Mouse (Mus musculus) T-helper 1 cell (primary cell): ENCODE results near the gene Trpm5.

Source experiments
- in situ Hi-C: fragments of 300-600 bp; cut with MboI, MseI; formaldehyde crosslinking; loops from one replicate; pipeline ENCODE4 v1.15.1; 2025; ENCODE audit warnings: high pct_unique_total_duplicates

The Trpm5 gene

GRCm38 (mm10) chr7:143062704-143063103, 31.7 kb downstream of the Trpm5 start:
- in situ Hi-C loops: no loop called here

DNA sequence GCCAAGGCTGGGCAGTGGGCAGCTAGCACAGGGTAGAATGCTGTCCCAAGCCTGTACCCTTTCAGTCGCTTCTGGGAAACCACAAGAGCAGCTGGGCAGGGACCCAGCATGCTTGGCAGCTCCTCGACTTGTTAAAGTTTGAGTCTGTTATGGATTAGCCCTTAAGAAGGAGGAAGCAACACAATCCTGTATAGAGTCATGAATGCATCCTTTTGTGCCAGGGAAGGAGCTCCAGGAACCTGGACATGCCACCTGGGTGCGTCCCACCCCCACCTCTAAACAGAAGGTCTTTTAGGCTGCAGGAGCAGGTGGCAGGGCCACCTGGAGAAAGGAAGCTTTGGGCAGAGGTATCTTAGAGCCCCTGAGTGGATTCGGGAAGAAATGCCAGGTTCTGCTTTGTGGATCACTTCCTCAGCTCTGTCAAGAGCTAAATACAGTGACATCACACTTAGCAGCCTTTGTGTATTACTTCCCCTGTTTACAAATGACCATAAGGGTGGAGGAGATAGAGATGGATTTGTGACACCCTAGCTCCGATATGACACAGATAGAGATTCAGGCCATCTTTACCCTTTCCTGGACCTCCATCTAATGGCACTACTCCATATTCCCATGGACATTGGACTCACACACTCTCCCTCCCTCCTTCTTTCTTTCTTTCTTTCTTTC, 35.1 kb downstream of the Trpm5 start:
- in situ Hi-C loops: no loop called here

DNA sequence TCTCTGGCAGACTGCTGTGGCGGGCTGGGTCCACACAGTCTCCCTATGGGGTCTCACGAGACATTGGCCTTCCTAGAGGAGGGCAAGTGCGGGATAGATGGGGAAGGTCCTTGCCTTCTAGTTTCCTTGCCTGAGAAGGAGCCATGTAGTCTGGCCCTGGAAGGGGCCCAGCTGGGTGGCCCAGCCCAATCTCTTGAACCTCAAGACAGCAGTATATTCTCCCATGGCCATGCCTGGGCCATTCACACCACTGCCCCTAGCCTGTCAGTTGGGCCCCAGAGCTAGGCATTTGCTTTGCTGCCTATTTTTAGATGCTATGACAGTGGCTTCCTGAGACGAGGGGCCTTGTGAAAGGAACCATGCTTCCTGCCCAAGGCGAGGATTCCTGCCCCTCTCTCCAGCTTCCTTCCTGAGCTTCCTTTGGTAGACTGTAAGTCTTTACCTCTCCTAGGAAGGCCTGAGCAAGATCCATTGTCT, 36.2 kb downstream of the Trpm5 start:
- in situ Hi-C loops: no loop called here

- in situ Hi-C loops: no loop called here
These were observed 36.7 kb downstream of the Trpm5 start for GRCm38 (mm10) chr7:143057667-143058220.

GRCm38 (mm10) chr7:143057023-143057422, 37.4 kb downstream of the Trpm5 start:
- in situ Hi-C loops: no loop called here

DNA sequence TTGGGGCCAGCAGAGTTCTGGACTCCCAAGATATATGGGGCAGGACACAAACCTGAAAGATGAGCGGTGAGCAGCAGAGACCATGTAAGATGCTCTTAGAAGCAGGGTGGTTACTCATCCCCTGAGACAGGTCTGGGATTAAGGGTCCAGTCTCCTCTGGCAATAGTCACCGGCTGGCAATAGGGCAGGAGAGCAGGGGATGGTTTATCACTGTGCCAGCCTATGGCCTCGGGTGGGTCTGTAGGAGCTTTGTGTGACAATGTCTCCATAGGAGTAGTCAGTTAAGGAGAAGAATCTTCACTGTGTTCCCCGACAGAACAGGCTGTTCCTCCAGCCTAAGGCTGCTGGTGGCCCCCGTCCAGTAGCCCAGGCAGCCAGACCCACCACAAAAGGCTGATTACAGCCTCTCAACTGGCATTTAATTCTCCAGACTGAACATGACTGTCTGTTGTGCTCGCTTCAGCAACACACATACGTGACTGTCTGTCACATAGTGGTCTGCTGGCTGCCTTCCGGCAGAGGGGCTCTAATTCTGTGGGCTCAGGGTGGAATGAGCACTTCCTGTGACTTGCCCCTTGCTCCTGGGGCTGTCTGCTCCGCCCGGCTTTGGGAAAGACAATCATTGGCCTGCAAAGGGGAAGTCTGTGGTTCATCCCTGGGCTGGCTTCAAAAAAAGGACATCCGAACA, 38.8 kb downstream of the Trpm5 start:
- in situ Hi-C loops: no loop called here

DNA sequence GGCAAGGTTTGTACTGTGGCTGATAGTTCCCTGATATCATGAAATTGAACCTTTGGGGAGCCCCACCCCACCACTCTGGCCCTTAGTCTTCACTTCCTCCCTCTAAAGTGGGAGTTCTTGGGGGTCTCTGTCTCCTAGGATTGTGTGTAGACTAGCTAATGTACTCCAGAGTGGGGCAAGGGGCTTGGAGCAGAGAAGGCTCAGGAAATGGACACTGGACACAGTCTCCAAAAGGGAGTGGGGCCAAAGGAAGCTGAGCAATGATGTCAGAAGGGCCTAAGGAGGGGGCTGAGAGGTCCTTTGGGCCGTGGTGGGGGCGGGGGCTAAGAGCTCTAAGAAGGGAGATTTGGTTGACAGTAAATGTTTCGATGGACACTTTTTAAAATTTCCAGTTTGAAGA, 39.4 kb downstream of the Trpm5 start:
- in situ Hi-C loops: no loop called here

DNA sequence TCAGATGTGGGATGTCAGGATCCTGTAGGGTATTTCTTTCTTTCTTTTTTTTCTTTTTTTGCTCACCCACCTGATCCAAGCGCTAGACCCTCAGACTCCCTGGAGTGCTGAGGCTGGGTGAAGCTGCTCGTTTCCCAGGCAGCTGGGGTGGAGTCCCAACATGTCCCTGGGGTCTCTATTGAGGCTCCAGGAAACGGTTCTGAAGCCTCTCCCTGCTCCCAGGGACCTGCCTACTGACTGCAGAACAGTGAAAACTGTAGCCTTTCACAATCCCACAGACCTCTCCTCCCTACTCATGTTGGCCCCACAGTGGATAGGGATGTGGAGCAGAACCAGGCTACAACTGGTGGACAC, 39.9 kb downstream of the Trpm5 start:
- in situ Hi-C loops: no loop called here

- in situ Hi-C loops: no loop called here
These were observed 40.4 kb downstream of the Trpm5 start for GRCm38 (mm10) chr7:143053961-143054611.

DNA sequence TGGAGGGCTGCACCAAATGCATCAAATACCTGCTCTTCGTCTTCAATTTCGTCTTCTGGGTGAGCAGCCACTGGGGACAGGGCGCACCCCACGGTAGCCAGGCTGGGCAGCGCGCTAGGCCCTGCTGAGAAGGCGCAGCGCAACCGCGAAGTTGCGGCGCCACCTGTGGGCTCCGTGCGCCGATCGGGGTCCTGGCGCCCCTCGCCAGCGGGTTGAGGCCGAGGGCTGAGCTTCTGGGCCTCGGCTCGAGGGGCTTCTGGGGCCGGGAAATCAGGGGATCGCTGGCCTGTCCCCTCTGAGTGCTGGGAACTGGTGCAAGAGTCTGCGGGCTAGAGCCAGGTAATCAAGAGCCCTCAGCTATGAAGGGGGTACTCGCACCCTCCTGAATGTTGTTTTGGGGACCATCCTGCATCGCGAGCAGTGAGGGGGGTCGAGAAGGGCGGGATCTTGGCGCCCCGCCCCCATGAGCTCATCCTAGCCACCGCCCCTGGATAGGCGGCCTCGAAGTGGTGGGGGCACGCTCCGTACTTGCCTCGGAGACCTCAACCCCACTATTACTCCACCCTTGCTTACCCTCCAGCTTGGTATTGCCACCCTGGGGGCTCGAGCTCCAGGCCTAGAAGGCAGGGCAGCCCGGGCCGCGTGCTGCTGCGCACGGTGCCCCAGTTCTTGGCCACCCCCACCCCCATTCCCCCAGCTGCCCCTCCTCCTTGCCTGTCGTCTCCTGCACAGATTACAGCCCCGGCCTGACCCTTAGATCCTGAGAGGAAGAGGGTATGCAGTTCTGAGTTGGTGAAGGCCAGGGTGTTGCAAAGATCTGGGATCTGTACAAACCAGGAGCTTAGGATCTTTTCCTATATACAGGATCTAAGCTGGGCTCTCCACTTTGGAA, 41.2 kb downstream of the Trpm5 start:
- in situ Hi-C loops: no loop called here

DNA sequence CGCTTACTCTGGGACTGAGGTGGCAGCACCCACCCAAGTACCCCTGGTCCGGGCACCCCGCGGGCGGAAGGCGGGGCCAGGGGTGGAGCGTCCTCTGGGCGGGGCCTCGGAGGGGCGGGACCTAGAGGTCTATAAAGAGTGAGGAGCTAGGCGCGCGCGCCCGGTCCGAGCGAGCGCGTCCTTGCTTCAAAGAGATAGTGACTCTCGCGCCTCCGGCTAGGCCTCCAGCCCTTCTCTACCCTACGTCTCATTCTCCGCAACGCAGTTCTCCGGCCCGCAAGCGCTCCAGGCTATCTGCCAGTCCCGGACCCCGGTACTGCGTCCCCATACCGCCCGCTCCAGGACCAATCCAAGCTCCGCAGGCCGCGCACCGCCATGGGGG, 41.8 kb downstream of the Trpm5 start, which contains the start of gene Cd81:
Cd81 (plus strand) TSS at position 114 of the 382 bp plus-strand sequence.
- in situ Hi-C loops: no loop called here

DNA sequence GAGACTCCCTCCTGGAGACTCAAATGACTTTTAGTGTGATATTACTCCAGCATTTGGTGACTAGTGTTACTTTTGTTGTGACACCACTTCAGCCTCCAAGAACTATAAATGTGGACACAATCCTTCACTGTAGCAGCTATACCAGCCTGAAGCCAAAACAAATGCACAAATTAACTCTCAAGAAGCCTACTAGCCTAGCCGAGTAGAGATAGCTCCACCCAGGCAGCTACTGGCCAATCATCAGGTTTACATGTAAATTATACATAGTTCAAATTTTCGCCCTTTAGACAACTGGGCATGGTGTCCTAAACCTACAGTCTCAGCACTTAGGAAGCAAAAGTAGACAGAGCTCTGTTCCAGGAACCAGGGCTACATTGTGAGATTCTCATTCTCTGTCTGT, 43.1 kb downstream of the Trpm5 start:
- in situ Hi-C loops: no loop called here

GRCm38 (mm10) chr7:143049841-143050816, 44.3 kb downstream of the Trpm5 start:
- in situ Hi-C loops: no loop called here

- in situ Hi-C loops: no loop called here
These were observed 45.1 kb downstream of the Trpm5 start for GRCm38 (mm10) chr7:143049331-143049730.

DNA sequence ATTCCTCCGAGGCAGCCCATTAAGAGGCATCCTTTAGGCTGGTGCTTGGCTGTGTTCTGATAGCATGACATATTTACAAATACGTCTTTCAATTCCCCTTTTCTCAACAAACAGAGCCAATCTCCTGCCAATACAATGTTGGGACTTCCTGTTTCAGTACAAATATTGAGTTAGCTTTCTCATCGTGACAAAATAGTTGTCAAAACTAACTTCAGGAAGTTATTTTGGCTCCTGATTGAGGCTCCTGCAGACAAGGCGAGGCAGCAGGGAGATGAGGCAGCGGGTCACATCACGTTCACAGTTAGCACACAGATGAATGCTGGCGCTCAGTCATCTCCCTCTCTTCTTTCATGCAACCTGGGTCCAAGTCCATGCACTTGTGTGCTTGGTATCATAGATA, 48.1 kb downstream of the Trpm5 start:
- in situ Hi-C loops: no loop called here

DNA sequence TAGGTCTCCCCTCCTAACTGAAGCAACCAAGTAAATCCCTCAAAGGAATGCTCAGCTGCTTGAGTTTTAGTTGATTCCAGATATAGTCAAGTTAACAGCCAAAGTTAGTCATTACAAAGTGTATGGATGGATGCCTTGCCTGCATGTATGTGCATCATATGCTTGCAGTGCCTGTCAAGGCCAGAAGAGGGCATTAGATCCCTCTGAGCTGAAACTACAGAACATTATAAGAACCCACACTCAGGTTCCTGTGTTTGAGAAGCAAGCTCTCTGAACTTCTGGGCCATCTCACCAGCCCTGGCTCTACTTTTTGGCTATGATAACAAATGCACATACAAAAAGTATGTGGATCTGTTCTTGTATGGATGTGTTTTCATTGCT, 49.6 kb downstream of the Trpm5 start:
- in situ Hi-C loops: no loop called here

DNA sequence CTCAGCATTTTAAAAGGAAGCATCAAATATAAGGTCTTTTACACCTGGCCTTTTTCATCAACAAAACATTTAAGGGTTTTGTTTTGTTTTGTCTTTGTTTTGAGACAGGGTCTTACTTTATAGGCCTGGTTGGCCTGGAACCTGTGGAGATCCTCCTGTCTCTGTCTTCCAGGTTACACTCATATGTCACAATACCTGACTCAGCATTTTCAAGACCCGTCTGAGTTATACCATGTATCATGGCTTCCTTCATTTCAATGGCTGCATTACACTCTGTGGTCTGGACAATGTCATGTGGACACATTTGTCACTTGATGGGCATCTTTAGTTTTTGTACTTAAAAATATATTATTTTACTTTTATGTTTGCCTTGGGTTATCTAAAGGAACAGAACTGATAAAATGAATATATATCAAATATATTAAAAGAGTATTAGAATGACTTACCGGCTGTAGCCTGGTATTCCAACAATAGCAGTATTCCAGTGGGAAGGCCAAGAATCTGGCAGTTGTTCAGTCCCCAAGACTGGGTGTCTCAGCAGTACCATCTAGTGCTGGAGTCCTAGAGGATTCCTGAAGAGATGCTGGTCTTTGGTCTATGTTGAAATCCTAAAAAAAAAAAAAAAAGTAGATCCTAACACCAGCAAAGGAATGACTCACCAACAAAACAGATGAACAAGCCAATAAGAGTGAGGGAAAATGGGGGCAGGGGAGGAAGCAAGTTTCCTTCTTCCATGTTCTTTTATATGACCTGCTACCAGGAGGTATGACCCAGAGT, 50.2 kb downstream of the Trpm5 start:
- in situ Hi-C loops: no loop called here

DNA sequence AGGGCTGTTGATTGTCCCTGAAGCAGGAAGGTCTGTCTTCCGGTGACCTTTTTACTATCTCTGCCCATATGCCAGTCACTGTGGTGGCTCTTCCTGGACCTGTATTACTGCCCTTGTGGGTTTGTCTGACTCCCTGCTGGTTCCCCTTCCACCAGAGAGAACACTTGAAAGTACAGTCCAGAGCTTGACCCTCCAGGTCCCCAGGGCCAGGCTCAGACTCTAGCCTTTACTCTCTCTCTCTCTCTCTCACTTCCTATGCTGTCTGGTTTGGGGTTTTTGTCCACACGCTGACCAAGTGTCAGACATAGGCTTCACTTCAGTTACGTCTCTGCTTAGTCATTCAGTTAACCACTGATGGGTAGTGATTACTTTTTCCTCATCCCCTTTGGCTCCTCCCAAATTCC, 51.5 kb downstream of the Trpm5 start:
- in situ Hi-C loops: no loop called here

- in situ Hi-C loops: no loop called here
These were observed 52.4 kb downstream of the Trpm5 start for GRCm38 (mm10) chr7:143042089-143042488.
